Mouse (Mus musculus) midbrain, embryonic 10.5 days (tissue): ENCODE measurements around the gene Cbl. TPM values are rescaled to one million over a fixed set of nuclear protein-coding genes. Genes with fewer than 3 reads are reported as not detected.
A peak's percentile ranks its signal among the peaks of the same experiment; 100 is the strongest.

ENCODE experiments used
- DNase-seq: peaks from one replicate; pipeline ENCODE4 v3.0.0-alpha.2; 2017; ENCODE audit warnings: low spot score
- H3K27ac ChIP-seq: fragments of 300-500 bp; sonication (generic); replicated peaks from 2 replicates; pipeline ENCODE4 v1.5.1; 2016; ENCODE audit warnings: mild to moderate bottlenecking
- H3K27me3 ChIP-seq: fragments of 300-500 bp; sonication (generic); 2 replicates; pipeline ENCODE4 v1.6.1; 2016; ENCODE audit warnings: low read depth, mild to moderate bottlenecking; ENCODE audit not compliant: poor library complexity, severe bottlenecking
- H3K36me3 ChIP-seq: fragments of 300-500 bp; sonication (generic); 2 replicates; pipeline ENCODE4 v1.6.1; 2016; ENCODE audit warnings: mild to moderate bottlenecking, moderate library complexity
- H3K4me1 ChIP-seq: fragments of 300-500 bp; sonication (generic); 2 replicates; pipeline ENCODE4 v1.6.1; 2016
- H3K4me3 ChIP-seq: fragments of 300-500 bp; sonication (generic); 2 replicates; pipeline ENCODE4 v1.5.1; 2016; ENCODE audit warnings: mild to moderate bottlenecking, moderate library complexity
- H3K9me3 ChIP-seq: fragments of 300-500 bp; sonication (generic); replicated peaks from 2 replicates; pipeline ENCODE4 v1.6.1; 2016; ENCODE audit warnings: mild to moderate bottlenecking
- WGBS: fragments of 180-500 bp; shearing (Covaris S2); methylation state at CpG from one replicate; pipeline ENCODE4 v1.1.7; 2016; 5-methylcytosine and 5-hydroxymethylcytosine counted together
- polyA plus RNA-seq: library from polyadenylated mRNA; unstranded; fragments of >200 nt; fragmentation: Nextera tagmentation; extraction: Ambion mirVana; gene quantifications from 2 replicates; pipeline ENCODE4 v1.2.1, GENCODE M21; 2016

Gene Cbl
- polyA plus RNA-seq, result 21.7 and 25.5 TPM in 2 replicates

- peak within 1 kb of the TSS; percentile 94 for H3K27ac ChIP-seq
- peak within 1 kb of the TSS; percentile 96 for H3K4me3 ChIP-seq
- peaks cover 27% of the 10 kb centered on the region for H3K4me1 ChIP-seq
- no peaks in the 10 kb centered on the region for H3K9me3 ChIP-seq
- WGBS, result under 1% methylated on average over 76 of the region's 76 CpGs
- H3K36me3 ChIP-seq, result no peaks in the 10 kb centered on the region
- peak; percentile 99 for DNase-seq
- H3K27me3 ChIP-seq, result no peaks in the 10 kb centered on the region
Observed at GRCm38 (mm10) chr9:44233802-44234478, at the start of gene Cbl. Gene Cbl, minus strand, starts transcription at chr9:44234049.

- WGBS, result 85% methylated on average over 5 of the region's 5 CpGs
- peaks cover 27% of the 10 kb centered on the region for H3K27me3 ChIP-seq
- H3K27ac ChIP-seq, result no peak overlapping the region
- no peak overlapping the region for H3K4me3 ChIP-seq
- H3K4me1 ChIP-seq, result peaks cover 27% of the 10 kb centered on the region
- no peaks in the 10 kb centered on the region for H3K9me3 ChIP-seq
- DNase-seq, result no peak
- H3K36me3 ChIP-seq, result peaks cover 36% of the 10 kb centered on the region
Observed at GRCm38 (mm10) chr9:44283183-44283582, 49.3 kb upstream of the Cbl start.

GRCm38 (mm10) chr9:44269973-44270372 lies 36.1 kb upstream of the Cbl start:
- DNase-seq, result no peak
- H3K9me3 ChIP-seq, result no peaks in the 10 kb centered on the region
- H3K4me3 ChIP-seq, result no peak overlapping the region
- H3K27ac ChIP-seq, result no peak overlapping the region
- peaks cover 24% of the 10 kb centered on the region for H3K4me1 ChIP-seq
- 91% methylated on average over 4 of the region's 4 CpGs for WGBS
- H3K27me3 ChIP-seq, result no peaks in the 10 kb centered on the region
- H3K36me3 ChIP-seq, result peaks cover 16% of the 10 kb centered on the region

GRCm38 (mm10) chr9:44269077-44269476 lies 35.2 kb upstream of the Cbl start:
- DNase-seq, result no peak
- Histone ChIP-seq H3K9me3 (no peaks in the 10 kb centered on the region), H3K36me3 (peaks cover 8% of the 10 kb centered on the region), H3K27me3 (no peaks in the 10 kb centered on the region), H3K27ac (no peak overlapping the region), H3K4me3 (no peak overlapping the region), H3K4me1 (peaks cover 30% of the 10 kb centered on the region)
- WGBS, result 82% methylated on average over 3 of the region's 3 CpGs

GRCm38 (mm10) chr9:44268432-44268831 lies 34.6 kb upstream of the Cbl start, which contains the start of gene Nlrx1:
Gene Nlrx1, minus strand, starts transcription at chr9:44268599.
- Histone ChIP-seq H3K4me1 (peaks cover 30% of the 10 kb centered on the region), H3K9me3 (no peaks in the 10 kb centered on the region), H3K4me3 (peak within 1 kb of the TSS; percentile 65), H3K27ac (peak within 1 kb of the TSS; percentile 90), H3K27me3 (no peaks in the 10 kb centered on the region), H3K36me3 (0 out of 2 replicates have a peak, but pooled peaks cover 2% of the 10 kb centered on the region)
- 89% methylated on average over 6 of the region's 6 CpGs for WGBS
- DNase-seq, result no peak

- H3K27ac ChIP-seq, result peak overlapping the region; percentile 90
- H3K4me1 ChIP-seq, result peaks cover 30% of the 10 kb centered on the region
- H3K27me3 ChIP-seq, result no peaks in the 10 kb centered on the region
- no peaks in the 10 kb centered on the region for H3K36me3 ChIP-seq
- no peaks in the 10 kb centered on the region for H3K9me3 ChIP-seq
- 7% methylated on average over 28 of the region's 28 CpGs for WGBS
- DNase-seq, result peak; percentile 77
- H3K4me3 ChIP-seq, result peak overlapping the region; percentile 65
Observed at GRCm38 (mm10) chr9:44268027-44268360, 34.1 kb upstream of the Cbl start.

- DNase-seq, result peak; percentile 44
- peaks cover 30% of the 10 kb centered on the region for H3K4me1 ChIP-seq
- no peaks in the 10 kb centered on the region for H3K36me3 ChIP-seq
- 9% methylated on average over 23 of the region's 23 CpGs for WGBS
- H3K27ac ChIP-seq, result peak overlapping the region; percentile 90
- no peaks in the 10 kb centered on the region for H3K27me3 ChIP-seq
- H3K4me3 ChIP-seq, result peak overlapping the region; percentile 65
- no peaks in the 10 kb centered on the region for H3K9me3 ChIP-seq
Observed at GRCm38 (mm10) chr9:44267319-44268026, 33.6 kb upstream of the Cbl start.

- Histone ChIP-seq H3K27me3 (no peaks in the 10 kb centered on the region), H3K4me1 (peaks cover 30% of the 10 kb centered on the region), H3K4me3 (no peak overlapping the region), H3K9me3 (no peaks in the 10 kb centered on the region), H3K27ac (no peak overlapping the region), H3K36me3 (no peaks in the 10 kb centered on the region)
- 71% methylated on average over 8 of the region's 8 CpGs for WGBS
- no peak for DNase-seq
Observed at GRCm38 (mm10) chr9:44266478-44267226, 32.8 kb upstream of the Cbl start.

- Histone ChIP-seq H3K27me3 (no peaks in the 10 kb centered on the region), H3K4me1 (peaks cover 14% of the 10 kb centered on the region), H3K27ac (no peak overlapping the region), H3K36me3 (no peaks in the 10 kb centered on the region), H3K9me3 (no peaks in the 10 kb centered on the region), H3K4me3 (no peak overlapping the region)
- DNase-seq, result no peak
- 89% methylated on average over 14 of the region's 14 CpGs for WGBS
Observed at GRCm38 (mm10) chr9:44261388-44261787, 27.5 kb upstream of the Cbl start.

- Histone ChIP-seq H3K27ac (no peak overlapping the region), H3K4me1 (peaks cover 25% of the 10 kb centered on the region), H3K4me3 (no peak overlapping the region), H3K9me3 (no peaks in the 10 kb centered on the region), H3K27me3 (no peaks in the 10 kb centered on the region), H3K36me3 (no peaks in the 10 kb centered on the region)
- DNase-seq, result no peak
- WGBS, result 84% methylated on average over 10 of the region's 10 CpGs
Observed at GRCm38 (mm10) chr9:44259014-44259413, 25.2 kb upstream of the Cbl start.

GRCm38 (mm10) chr9:44256213-44256612 lies 22.4 kb upstream of the Cbl start:
- 0 out of 2 replicates have a peak overlapping the region, but pooled peaks have one; percentile 82 for H3K27ac ChIP-seq
- WGBS, result 93% methylated on average over 8 of the region's 8 CpGs

GRCm38 (mm10) chr9:44255136-44255521 lies 21.3 kb upstream of the Cbl start:
- Histone ChIP-seq H3K27ac (peak overlapping the region; percentile 82), H3K27me3 (peaks cover 12% of the 10 kb centered on the region), H3K4me3 (peak overlapping the region; percentile 20), H3K9me3 (no peaks in the 10 kb centered on the region), H3K36me3 (no peaks in the 10 kb centered on the region), H3K4me1 (peaks cover 48% of the 10 kb centered on the region)
- 56% methylated on average over 6 of the region's 6 CpGs for WGBS
- no peak for DNase-seq

More at GRCm38 (mm10) chr9:44256213-44256612, 22.4 kb upstream of the Cbl start:
- Histone ChIP-seq H3K27me3 (0 out of 2 replicates have a peak, but pooled peaks cover 1% of the 10 kb centered on the region), H3K36me3 (no peaks in the 10 kb centered on the region), H3K4me1 (peaks cover 41% of the 10 kb centered on the region), H3K4me3 (no peak overlapping the region), H3K9me3 (no peaks in the 10 kb centered on the region)
- no peak for DNase-seq
